Mouse (Mus musculus): Measurements from ENCODE around the gene Ccdc34.
"Not testable (repeated sequence)": the region's sequence is repeated elsewhere in the genome, so short reads cannot be mapped to it uniquely, and the experiment has no call there.

DNA sequence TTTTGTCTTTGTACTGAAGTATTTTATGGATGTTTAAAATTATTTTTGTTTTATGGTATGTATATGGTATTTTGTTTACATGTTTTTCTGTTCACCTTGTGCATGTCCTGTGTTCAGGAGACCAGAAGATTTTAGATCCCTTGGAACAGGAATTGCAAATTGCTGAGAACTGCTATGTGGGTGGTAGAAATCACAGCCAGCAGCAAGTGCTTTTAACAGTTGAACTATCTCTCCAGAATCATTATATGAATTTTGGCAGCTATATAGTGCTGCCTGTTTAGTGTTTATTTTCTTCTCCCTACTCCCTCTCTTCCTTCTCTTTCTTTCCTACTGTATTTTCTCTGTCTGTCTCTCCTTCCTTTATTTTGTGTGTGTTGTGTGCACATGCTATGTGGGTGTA, 130.4 kb downstream of the Ccdc34 start:
- not testable (repeated sequence) for TF ChIP-seq ZC3H11A (IDR thresholded peaks at IDR 0.05; ENCODE audit: borderline replicate concordance, low read depth, low read length); MAFK (IDR thresholded peaks at IDR 0.05; ENCODE audit: insufficient read depth, low read depth, low read length)
